ENCODE assay signal across 22 mouse cellular contexts in genomic region chr2:165415795-165416194, GRCm38 (mm10). TPM values are rescaled to one million over a fixed set of nuclear protein-coding genes. Genes with fewer than 3 reads are reported as not detected.
DNase-seq lines count a peak whose midpoint lies in the region; ATAC-seq and TF ChIP-seq lines count a peak whose summit lies in the region.
"Had no signal": no experiment of that assay in that cellular context is flagged by ENCODE, and none has a peak within 500 bp of the region (broad histone marks: within the 10 kb centered on the region; RNA-seq: fewer than 3 reads in every experiment).

No protein-coding gene starts in this region.

- no peak for DNase-seq in kidney, postnatal 36 days
- DNase-seq in embryo, embryonic 11 days: peak; percentile 70
- peak; percentile 11 for DNase-seq in limb, embryonic 14.5 days (ENCODE audit: low spot score)
- DNase-seq in urinary bladder, postnatal 10 days (ENCODE audit: low spot score): no peak
- no peak for DNase-seq in kidney, postnatal 25 days
- DNase-seq in layer of hippocampus, adult 11-12 months (ENCODE audit: low spot score): no peak
- DNase-seq: adrenal gland, adult 2 months; cerebellum, adult 2 months; cerebellum, postnatal 36 days; heart, postnatal 36 days; kidney, adult 8-10 months; kidney, postnatal 4 days; right cerebral cortex, adult 18-20 months had no signal

- WGBS in kidney, embryonic 15.5 days: 36% methylated on average over 6 of the region's 6 CpGs
- 13% methylated on average over 6 of the region's 6 CpGs for WGBS in embryonic facial prominence, embryonic 13.5 days
- 22% methylated on average over 6 of the region's 6 CpGs for WGBS in limb, embryonic 14.5 days

- ATAC-seq in kidney, embryonic 15.5 days (replicated peaks; ENCODE audit: low FRiP score): 0 out of 2 replicates have a peak, but pooled peaks have one; percentile 49
- no peak for ATAC-seq in embryonic facial prominence, embryonic 13.5 days (ENCODE audit: insufficient number of reproducible peaks, insufficient read depth, low FRiP score, low TSS enrichment, low read depth)
- no peak for ATAC-seq in limb, embryonic 14.5 days (ENCODE audit: low FRiP score, low read depth)
- ATAC-seq: forebrain, embryonic 13.5 days had no signal

- H3K4me1 ChIP-seq in kidney, embryonic 15.5 days: peaks cover 14% of the 10 kb centered on the region
- peaks cover 50% of the 10 kb centered on the region for H3K4me1 ChIP-seq in embryonic facial prominence, embryonic 13.5 days
- H3K4me1 ChIP-seq in limb, embryonic 14.5 days (ENCODE audit: control insufficient read depth, insufficient read depth, low read length): peaks cover 11% of the 10 kb centered on the region
- H3K4me1 ChIP-seq: lung, embryonic 15.5 days had no signal

- no peaks in the 10 kb centered on the region for H3K9me3 ChIP-seq in kidney, embryonic 15.5 days (replicated peaks)
- no peaks in the 10 kb centered on the region for H3K9me3 ChIP-seq in embryonic facial prominence, embryonic 13.5 days
- H3K9me3 ChIP-seq in limb, embryonic 14.5 days (ENCODE audit: control insufficient read depth, low read length): no peaks in the 10 kb centered on the region
- H3K9me3 ChIP-seq: forebrain, embryonic 13.5 days; limb, embryonic 13.5 days; lung, embryonic 15.5 days; neural tube, embryonic 12.5 days had no signal

- H3K36me3 ChIP-seq in kidney, embryonic 15.5 days: no peaks in the 10 kb centered on the region
- H3K36me3 ChIP-seq in embryonic facial prominence, embryonic 13.5 days: no peaks in the 10 kb centered on the region
- H3K36me3 ChIP-seq in limb, embryonic 14.5 days (ENCODE audit: control insufficient read depth, insufficient read depth, low read length): no peaks in the 10 kb centered on the region
- H3K36me3 ChIP-seq: limb, embryonic 13.5 days; lung, embryonic 15.5 days; neural tube, embryonic 12.5 days had no signal

- H3K4me3 ChIP-seq in kidney, embryonic 15.5 days (replicated peaks): no peak overlapping the region
- no peak overlapping the region for H3K4me3 ChIP-seq in embryonic facial prominence, embryonic 13.5 days
- H3K4me3 ChIP-seq in limb, embryonic 14.5 days (replicated peaks; ENCODE audit: low read length): no peak overlapping the region
- H3K4me3 ChIP-seq: forebrain, embryonic 13.5 days; limb, embryonic 13.5 days; lung, embryonic 15.5 days; neural tube, embryonic 12.5 days had no signal

- no peak overlapping the region for H3K27ac ChIP-seq in kidney, embryonic 15.5 days
- peak overlapping the region; percentile 68; the same call in 1 of the 2 replicates for H3K27ac ChIP-seq in embryonic facial prominence, embryonic 13.5 days
- H3K27ac ChIP-seq in limb, embryonic 14.5 days (replicated peaks; ENCODE audit: low read depth, low read length): no peak overlapping the region
- H3K27ac ChIP-seq: limb, embryonic 13.5 days; liver, embryonic 14.5 days; lung, embryonic 15.5 days; neural tube, embryonic 12.5 days had no signal

- no peak overlapping the region for H3K9ac ChIP-seq in kidney, embryonic 15.5 days
- no peak overlapping the region for H3K9ac ChIP-seq in embryonic facial prominence, embryonic 13.5 days
- H3K9ac ChIP-seq in limb, embryonic 14.5 days (ENCODE audit: low read depth, low read length, severe bottlenecking): no peak overlapping the region
- H3K9ac ChIP-seq: forebrain, embryonic 13.5 days; limb, embryonic 13.5 days; liver, embryonic 14.5 days; lung, embryonic 15.5 days; neural tube, embryonic 12.5 days had no signal

- TF ChIP-seq POLR2A in limb, embryonic 14.5 days (IDR thresholded peaks at IDR 0.05; ENCODE audit: borderline replicate concordance, extremely low read depth, insufficient read depth, insufficient read length): no peak

- no peak overlapping the region for H3K4me2 ChIP-seq in kidney, embryonic 15.5 days
- 0 out of 2 replicates have a peak overlapping the region, but pooled peaks have one; percentile 11 for H3K4me2 ChIP-seq in embryonic facial prominence, embryonic 13.5 days
- H3K4me2 ChIP-seq in limb, embryonic 14.5 days (replicated peaks; ENCODE audit: low read depth, low read length, severe bottlenecking): no peak overlapping the region
- H3K4me2 ChIP-seq: forebrain, embryonic 13.5 days; limb, embryonic 13.5 days; lung, embryonic 15.5 days; neural tube, embryonic 12.5 days had no signal

- H3K27me3 ChIP-seq in kidney, embryonic 15.5 days: no peaks in the 10 kb centered on the region
- H3K27me3 ChIP-seq in embryonic facial prominence, embryonic 13.5 days: no peaks in the 10 kb centered on the region
- no peaks in the 10 kb centered on the region for H3K27me3 ChIP-seq in limb, embryonic 14.5 days (ENCODE audit: control insufficient read depth, insufficient read depth, low read length)
- H3K27me3 ChIP-seq: forebrain, embryonic 13.5 days; limb, embryonic 13.5 days; lung, embryonic 15.5 days; neural tube, embryonic 12.5 days had no signal

RNA-seq across cellular contexts. Expression of gene Ocstamp, which starts 15.6 kb away (rescaled TPM):
- polyA plus RNA-seq in kidney, embryonic 15.5 days (2015; fragmentation: Nextera tagmentation; extraction: Ambion mirVana): 0.16 and 0.69 TPM in 2 replicates
- 0.21 TPM in 1 of 2 replicates, not detected in the other for polyA plus RNA-seq in embryonic facial prominence, embryonic 13.5 days (2015; fragmentation: Nextera tagmentation; extraction: Ambion mirVana)
- polyA plus RNA-seq in limb, embryonic 14.5 days (2012; rRNA removed): 0.18 and 0.23 TPM in 2 replicates
- 0.10 and 0.28 TPM in 2 replicates for polyA plus RNA-seq in limb, embryonic 14.5 days (2014; fragmentation: Nextera tagmentation; extraction: Ambion mirVana)
- polyA plus RNA-seq: C2C12; cerebellum, adult 2 months; forebrain, embryonic 13.5 days; heart, embryonic 14.5 days; lung, embryonic 15.5 days had no signal

RNA-seq across cellular contexts. Expression of gene Zfp334, which starts 27.7 kb away (rescaled TPM):
- 7.7 and 9.1 TPM in 2 replicates for polyA plus RNA-seq in kidney, embryonic 15.5 days (2015; fragmentation: Nextera tagmentation; extraction: Ambion mirVana)
- polyA plus RNA-seq in embryonic facial prominence, embryonic 13.5 days (2015; fragmentation: Nextera tagmentation; extraction: Ambion mirVana): 9.5 and 9.7 TPM in 2 replicates
- polyA plus RNA-seq in limb, embryonic 14.5 days (2012; rRNA removed): 9.8 and 10.1 TPM in 2 replicates
- 8.6 and 10.8 TPM in 2 replicates for polyA plus RNA-seq in limb, embryonic 14.5 days (2014; fragmentation: Nextera tagmentation; extraction: Ambion mirVana)

RNA-seq across cellular contexts. Expression of gene Zfp663, which starts 47.3 kb away (rescaled TPM):
- 1.1 TPM in 2 replicates for polyA plus RNA-seq in kidney, embryonic 15.5 days (2015; fragmentation: Nextera tagmentation; extraction: Ambion mirVana)
- 1.1 and 2.2 TPM in 2 replicates for polyA plus RNA-seq in embryonic facial prominence, embryonic 13.5 days (2015; fragmentation: Nextera tagmentation; extraction: Ambion mirVana)
- polyA plus RNA-seq in limb, embryonic 14.5 days (2012; rRNA removed): 0.46 and 0.49 TPM in 2 replicates
- 0.44 and 0.68 TPM in 2 replicates for polyA plus RNA-seq in limb, embryonic 14.5 days (2014; fragmentation: Nextera tagmentation; extraction: Ambion mirVana)
- polyA plus RNA-seq: adrenal gland, adult 2 months; C2C12; cerebellum, adult 2 months had no signal

RNA-seq across cellular contexts. Expression of gene Slc13a3, which starts 57.2 kb away (rescaled TPM):
- polyA plus RNA-seq in kidney, embryonic 15.5 days (2015; fragmentation: Nextera tagmentation; extraction: Ambion mirVana): 2.6 and 3.4 TPM in 2 replicates
- polyA plus RNA-seq in embryonic facial prominence, embryonic 13.5 days (2015; fragmentation: Nextera tagmentation; extraction: Ambion mirVana): 0.40 and 0.42 TPM in 2 replicates
- polyA plus RNA-seq in limb, embryonic 14.5 days (2012; rRNA removed): 0.23 and 0.31 TPM in 2 replicates
- polyA plus RNA-seq in limb, embryonic 14.5 days (2014; fragmentation: Nextera tagmentation; extraction: Ambion mirVana): 0.26 and 0.47 TPM in 2 replicates
- polyA plus RNA-seq: C2C12 had no signal

Comparison
In these comparisons a context has a peak if more than half of its experiments do, and no peak if none do; other contexts are left out.
1. DNase-seq: peak in embryo, embryonic 11 days (single experiment) and limb, embryonic 14.5 days (single experiment); none in kidney, postnatal 36 days (0 of 2), urinary bladder, postnatal 10 days (single experiment), kidney, postnatal 25 days (0 of 2) and layer of hippocampus, adult 11-12 months (single experiment).